Mouse (Mus musculus): ENCODE measurements around the gene Carf.

Carf gene

GRCm38 (mm10) chr1:60179932-60180783 lies 82.1 kb downstream of the Carf start, which contains the start of gene Nbeal1:
Nbeal1 (plus strand) TSS chr1:60180599.
- DNase-seq = peak; percentile 98

GRCm38 (mm10) chr1:60180784-60181221 lies 82.8 kb downstream of the Carf start:
- no peak for DNase-seq

GRCm38 (mm10) chr1:60188454-60188853 lies 90.4 kb downstream of the Carf start:
- no peak for DNase-seq

GRCm38 (mm10) chr1:60196813-60197212 lies 98.8 kb downstream of the Carf start:
- peak; percentile 42 for DNase-seq

GRCm38 (mm10) chr1:60199006-60199405 lies 101.0 kb downstream of the Carf start:
- DNase-seq = no peak

Measured in embryo, embryonic 11 days (tissue).